Mouse (Mus musculus): Measurements from ENCODE around the gene Rnpepl1.

DNA sequence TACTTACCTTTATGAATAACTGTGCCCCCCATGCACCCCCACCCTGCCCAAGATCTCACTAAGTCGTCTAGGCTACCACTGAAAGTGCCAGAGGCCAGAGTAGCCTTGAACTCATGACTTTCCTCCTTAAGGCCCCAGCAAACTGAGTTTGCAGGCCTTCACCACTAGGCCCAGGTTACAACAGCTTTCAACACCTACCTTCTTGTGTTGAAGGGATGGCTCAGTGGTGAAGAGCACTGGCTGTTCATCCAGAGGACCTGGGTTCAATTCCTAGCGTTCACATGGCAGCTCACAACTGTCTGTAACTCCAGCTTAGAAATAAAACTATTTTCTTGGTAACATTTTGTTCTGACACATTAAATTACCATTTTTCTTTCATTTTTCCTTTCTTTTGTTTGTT lies 43.1 kb downstream of the Rnpepl1 start:
- TF ChIP-seq CTCF (IDR thresholded peaks at IDR 0.05) = no peak
- no peak for TF ChIP-seq EP300 (IDR thresholded peaks at IDR 0.05)
